Mouse (Mus musculus): ENCODE results near the gene Celf1. TPM values are rescaled to one million over a fixed set of nuclear protein-coding genes. Genes with fewer than 3 reads are reported as not detected.

The Celf1 gene
- polyA plus RNA-seq, 1 experiment from 2014 or later, result 91.3 TPM

- WGBS, result 49% methylated on average over 3 of the region's 3 CpGs
These were observed 125.4 kb downstream of the Celf1 start for GRCm38 (mm10) chr2:91065544-91065943.

GRCm38 (mm10) chr2:91066455-91066854 lies 126.3 kb downstream of the Celf1 start:
- Histone ChIP-seq H3K4me1 (peaks cover 19% of the 10 kb centered on the region), H3K27ac (no peak overlapping the region), H3K27me3 (no peaks in the 10 kb centered on the region), H3K9me3 (no peaks in the 10 kb centered on the region), H3K36me3 (peaks cover 56% of the 10 kb centered on the region), H3K9ac (no peak overlapping the region), H3K4me2 (no peak overlapping the region), H3K4me3 (no peak overlapping the region)
- WGBS, result 86% methylated on average over 3 of the region's 3 CpGs
- ATAC-seq (ENCODE audit: insufficient number of reproducible peaks, insufficient read depth, low FRiP score, low TSS enrichment, low read depth), result no peak

More at GRCm38 (mm10) chr2:91065544-91065943, 125.4 kb downstream of the Celf1 start:
- no peaks in the 10 kb centered on the region for H3K9me3 ChIP-seq
- peaks cover 18% of the 10 kb centered on the region for H3K4me1 ChIP-seq
- H3K27me3 ChIP-seq, result no peaks in the 10 kb centered on the region
- no peak overlapping the region for H3K9ac ChIP-seq
- H3K4me3 ChIP-seq, result no peak overlapping the region
- ATAC-seq (ENCODE audit: insufficient number of reproducible peaks, insufficient read depth, low FRiP score, low TSS enrichment, low read depth), result no peak
- H3K4me2 ChIP-seq, result no peak overlapping the region
- no peak overlapping the region for H3K27ac ChIP-seq
- H3K36me3 ChIP-seq, result peaks cover 65% of the 10 kb centered on the region

- WGBS, result 47% methylated on average over 13 of the region's 13 CpGs
- H3K4me2 ChIP-seq, result peak overlapping the region; percentile 77
- H3K4me3 ChIP-seq, result peak overlapping the region; percentile 57
- ATAC-seq (ENCODE audit: insufficient number of reproducible peaks, insufficient read depth, low FRiP score, low TSS enrichment, low read depth), result no peak
- no peaks in the 10 kb centered on the region for H3K27me3 ChIP-seq
- peaks cover 19% of the 10 kb centered on the region for H3K4me1 ChIP-seq
- H3K36me3 ChIP-seq, result peaks cover 38% of the 10 kb centered on the region
- H3K27ac ChIP-seq, result 0 out of 2 replicates have a peak overlapping the region, but pooled peaks have one; percentile 88
- no peaks in the 10 kb centered on the region for H3K9me3 ChIP-seq
- peak overlapping the region; percentile 81 for H3K9ac ChIP-seq
These were observed 128.1 kb downstream of the Celf1 start for GRCm38 (mm10) chr2:91068162-91068871.

- Histone ChIP-seq H3K27ac (peak overlapping the region; percentile 88; the same call in 1 of the 2 replicates), H3K4me1 (peaks cover 19% of the 10 kb centered on the region), H3K4me2 (peak overlapping the region; percentile 77), H3K4me3 (peak overlapping the region; percentile 57), H3K9me3 (no peaks in the 10 kb centered on the region), H3K36me3 (peaks cover 33% of the 10 kb centered on the region), H3K27me3 (no peaks in the 10 kb centered on the region), H3K9ac (peak overlapping the region; percentile 81)
- no peak for ATAC-seq (ENCODE audit: insufficient number of reproducible peaks, insufficient read depth, low FRiP score, low TSS enrichment, low read depth)
- 39% methylated on average over 6 of the region's 6 CpGs for WGBS
These were observed 128.6 kb downstream of the Celf1 start for GRCm38 (mm10) chr2:91068872-91069165.

Other genes starting within 250 kb of the Celf1 start
- gene Fnbp4, start 195.0 kb upstream of the Celf1 start, polyA plus RNA-seq (2015; fragmentation: Nextera tagmentation; extraction: Ambion mirVana), result 136 and 139 TPM in 2 replicates
- gene Agbl2, start 157.7 kb upstream of the Celf1 start, polyA plus RNA-seq (2015; fragmentation: Nextera tagmentation; extraction: Ambion mirVana), result 1.9 and 2.0 TPM in 2 replicates
- gene Mtch2, start 93.2 kb upstream of the Celf1 start, polyA plus RNA-seq (2015; fragmentation: Nextera tagmentation; extraction: Ambion mirVana), result 192 and 198 TPM in 2 replicates
- 16.7 and 21.5 TPM in 2 replicates for gene C1qtnf4, start 54.5 kb upstream of the Celf1 start, polyA plus RNA-seq (2015; fragmentation: Nextera tagmentation; extraction: Ambion mirVana)
- gene Kbtbd4, start 35.6 kb upstream of the Celf1 start, polyA plus RNA-seq (2015; fragmentation: Nextera tagmentation; extraction: Ambion mirVana), result 46.1 and 47.0 TPM in 2 replicates
- gene Ndufs3, start 35.6 kb upstream of the Celf1 start, polyA plus RNA-seq (2015; fragmentation: Nextera tagmentation; extraction: Ambion mirVana), result 208 and 232 TPM in 2 replicates
- 3.3 and 3.4 TPM in 2 replicates for gene Rapsn, start 95.2 kb downstream of the Celf1 start, polyA plus RNA-seq (2015; fragmentation: Nextera tagmentation; extraction: Ambion mirVana)
- 263 and 298 TPM in 2 replicates for gene Psmc3, start 113.6 kb downstream of the Celf1 start, polyA plus RNA-seq (2015; fragmentation: Nextera tagmentation; extraction: Ambion mirVana)
- 64.3 and 67.4 TPM in 2 replicates for gene Slc39a13, start 130.0 kb downstream of the Celf1 start, polyA plus RNA-seq (2015; fragmentation: Nextera tagmentation; extraction: Ambion mirVana)
- gene Spi1, start 142.0 kb downstream of the Celf1 start, polyA plus RNA-seq (2015; fragmentation: Nextera tagmentation; extraction: Ambion mirVana), result 7.2 and 7.5 TPM in 2 replicates
- 0.08 and 2.4 TPM in 2 replicates for gene Mybpc3, start 177.8 kb downstream of the Celf1 start, polyA plus RNA-seq (2015; fragmentation: Nextera tagmentation; extraction: Ambion mirVana)
- 16.5 and 18.2 TPM in 2 replicates for gene Madd, start 243.5 kb downstream of the Celf1 start, polyA plus RNA-seq (2015; fragmentation: Nextera tagmentation; extraction: Ambion mirVana)